Mouse (Mus musculus): ENCODE data around the gene Emc6. TPM values are rescaled to one million over a fixed set of nuclear protein-coding genes. Genes with fewer than 3 reads are reported as not detected.

The Emc6 gene
- polyA plus RNA-seq, 1 experiment from 2014 or later, result 134 TPM

- Histone ChIP-seq H3K27ac (no peak overlapping the region), H3K36me3 (peaks cover 25% of the 10 kb centered on the region), H3K4me3 (no peak overlapping the region), H3K27me3 (ENCODE audit: insufficient read depth, poor library complexity, severe bottlenecking) (no peaks in the 10 kb centered on the region), H3K9me3 (no peaks in the 10 kb centered on the region), H3K4me1 (replicated peaks) (peaks cover 6% of the 10 kb centered on the region; the same call in 1 of the 2 replicates)
- 83% methylated on average over 6 of the region's 6 CpGs for WGBS
- no peak for DNase-seq (ENCODE audit: low spot score)
Observed at GRCm38 (mm10) chr11:73168576-73168975, 8.3 kb downstream of the Emc6 start.

- peaks cover 20% of the 10 kb centered on the region for H3K36me3 ChIP-seq
- H3K4me1 ChIP-seq (replicated peaks), result peaks cover 6% of the 10 kb centered on the region; the same call in 1 of the 2 replicates
- WGBS, result 86% methylated on average over 8 of the region's 8 CpGs
- no peaks in the 10 kb centered on the region for H3K27me3 ChIP-seq (ENCODE audit: insufficient read depth, poor library complexity, severe bottlenecking)
- no peaks in the 10 kb centered on the region for H3K9me3 ChIP-seq
- no peak overlapping the region for H3K4me3 ChIP-seq
- no peak for DNase-seq (ENCODE audit: low spot score)
- no peak overlapping the region for H3K27ac ChIP-seq
Observed at GRCm38 (mm10) chr11:73168071-73168470, 8.8 kb downstream of the Emc6 start.

- Histone ChIP-seq H3K36me3 (no peaks in the 10 kb centered on the region), H3K9me3 (no peaks in the 10 kb centered on the region), H3K27ac (no peak overlapping the region), H3K4me1 (replicated peaks) (peaks cover 23% of the 10 kb centered on the region), H3K4me3 (no peak overlapping the region), H3K27me3 (ENCODE audit: insufficient read depth, poor library complexity, severe bottlenecking) (peaks cover 38% of the 10 kb centered on the region)
- no peak for DNase-seq (ENCODE audit: low spot score)
- 84% methylated on average over 5 of the region's 5 CpGs for WGBS
Observed at GRCm38 (mm10) chr11:73162284-73162683, 14.6 kb downstream of the Emc6 start.

- DNase-seq (ENCODE audit: low spot score), result no peak
- Histone ChIP-seq H3K9me3 (no peaks in the 10 kb centered on the region), H3K4me3 (no peak overlapping the region), H3K4me1 (replicated peaks) (peaks cover 23% of the 10 kb centered on the region), H3K27ac (no peak overlapping the region), H3K27me3 (ENCODE audit: insufficient read depth, poor library complexity, severe bottlenecking) (peaks cover 38% of the 10 kb centered on the region), H3K36me3 (no peaks in the 10 kb centered on the region)
- 92% methylated on average over 4 of the region's 4 CpGs for WGBS
Observed at GRCm38 (mm10) chr11:73161616-73162015, 15.2 kb downstream of the Emc6 start.

GRCm38 (mm10) chr11:73160811-73161200 is 16.0 kb downstream of the Emc6 start:
- Histone ChIP-seq H3K36me3 (no peaks in the 10 kb centered on the region), H3K4me1 (replicated peaks) (peaks cover 16% of the 10 kb centered on the region), H3K27me3 (ENCODE audit: insufficient read depth, poor library complexity, severe bottlenecking) (peaks cover 38% of the 10 kb centered on the region), H3K9me3 (no peaks in the 10 kb centered on the region), H3K27ac (no peak overlapping the region), H3K4me3 (peak overlapping the region; percentile 55)
- 24% methylated on average over 6 of the region's 6 CpGs for WGBS
- no peak for DNase-seq (ENCODE audit: low spot score)

- H3K27ac ChIP-seq, result no peak within 1 kb of the TSS
- H3K4me1 ChIP-seq (replicated peaks), result peaks cover 16% of the 10 kb centered on the region
Observed at GRCm38 (mm10) chr11:73159957-73160810, 16.7 kb downstream of the Emc6 start, which contains the start of gene P2rx5. P2rx5 (plus strand) TSS chr11:73160421.

GRCm38 (mm10) chr11:73155071-73155470 is 21.8 kb downstream of the Emc6 start:
- Histone ChIP-seq H3K4me1 (replicated peaks) (peaks cover 4% of the 10 kb centered on the region), H3K27ac (no peak overlapping the region), H3K4me3 (no peak overlapping the region), H3K27me3 (ENCODE audit: insufficient read depth, poor library complexity, severe bottlenecking) (peaks cover 21% of the 10 kb centered on the region), H3K9me3 (no peaks in the 10 kb centered on the region), H3K36me3 (no peaks in the 10 kb centered on the region)
- WGBS, result 86% methylated on average over 6 of the region's 6 CpGs
- DNase-seq (ENCODE audit: low spot score), result no peak

More at GRCm38 (mm10) chr11:73159957-73160810, 16.7 kb downstream of the Emc6 start, which contains the start of gene P2rx5:
- Histone ChIP-seq H3K36me3 (no peaks in the 10 kb centered on the region), H3K4me3 (peak within 1 kb of the TSS; percentile 55), H3K27me3 (ENCODE audit: insufficient read depth, poor library complexity, severe bottlenecking) (peaks cover 38% of the 10 kb centered on the region), H3K9me3 (no peaks in the 10 kb centered on the region)
- WGBS, result 2% methylated on average over 49 of the region's 49 CpGs
- peak; percentile 52 for DNase-seq (ENCODE audit: low spot score)

GRCm38 (mm10) chr11:73148209-73148608 is 28.6 kb downstream of the Emc6 start:
- no peaks in the 10 kb centered on the region for H3K36me3 ChIP-seq
- H3K27me3 ChIP-seq (ENCODE audit: insufficient read depth, poor library complexity, severe bottlenecking), result no peaks in the 10 kb centered on the region
- 78% methylated on average over 9 of the region's 9 CpGs for WGBS

GRCm38 (mm10) chr11:73146975-73147365 is 29.9 kb downstream of the Emc6 start:
- no peak overlapping the region for H3K4me3 ChIP-seq
- H3K36me3 ChIP-seq, result no peaks in the 10 kb centered on the region
- DNase-seq (ENCODE audit: low spot score), result no peak
- H3K4me1 ChIP-seq (replicated peaks), result peaks cover 9% of the 10 kb centered on the region; the same call in 1 of the 2 replicates
- H3K27ac ChIP-seq, result no peak overlapping the region
- H3K27me3 ChIP-seq (ENCODE audit: insufficient read depth, poor library complexity, severe bottlenecking), result no peaks in the 10 kb centered on the region
- no peaks in the 10 kb centered on the region for H3K9me3 ChIP-seq
- 56% methylated on average over 7 of the region's 7 CpGs for WGBS

More at GRCm38 (mm10) chr11:73148209-73148608, 28.6 kb downstream of the Emc6 start:
- Histone ChIP-seq H3K4me3 (no peak overlapping the region), H3K9me3 (no peaks in the 10 kb centered on the region), H3K4me1 (replicated peaks) (peaks cover 9% of the 10 kb centered on the region; the same call in 1 of the 2 replicates), H3K27ac (no peak overlapping the region)
- no peak for DNase-seq (ENCODE audit: low spot score)

- H3K4me3 ChIP-seq, result no peak overlapping the region
- 63% methylated on average over 11 of the region's 11 CpGs for WGBS
- no peaks in the 10 kb centered on the region for H3K36me3 ChIP-seq
- H3K4me1 ChIP-seq (replicated peaks), result peaks cover 9% of the 10 kb centered on the region; the same call in 1 of the 2 replicates
- no peak overlapping the region for H3K27ac ChIP-seq
- no peaks in the 10 kb centered on the region for H3K27me3 ChIP-seq (ENCODE audit: insufficient read depth, poor library complexity, severe bottlenecking)
- no peaks in the 10 kb centered on the region for H3K9me3 ChIP-seq
- no peak for DNase-seq (ENCODE audit: low spot score)
Observed at GRCm38 (mm10) chr11:73146026-73146974, 30.5 kb downstream of the Emc6 start.

GRCm38 (mm10) chr11:73144261-73144681 is 32.6 kb downstream of the Emc6 start:
- no peaks in the 10 kb centered on the region for H3K27me3 ChIP-seq (ENCODE audit: insufficient read depth, poor library complexity, severe bottlenecking)
- no peak overlapping the region for H3K27ac ChIP-seq
- no peaks in the 10 kb centered on the region for H3K9me3 ChIP-seq
- WGBS, result 82% methylated on average over 1 of the region's 1 CpGs
- H3K4me3 ChIP-seq, result no peak overlapping the region
- no peak for DNase-seq (ENCODE audit: low spot score)
- H3K4me1 ChIP-seq (replicated peaks), result peaks cover 9% of the 10 kb centered on the region; the same call in 1 of the 2 replicates
- H3K36me3 ChIP-seq, result no peaks in the 10 kb centered on the region

- peaks cover 18% of the 10 kb centered on the region for H3K9me3 ChIP-seq
- under 1% methylated on average over 84 of the region's 84 CpGs for WGBS
- H3K27me3 ChIP-seq (ENCODE audit: insufficient read depth, poor library complexity, severe bottlenecking), result no peaks in the 10 kb centered on the region
- peak within 1 kb of the TSS; percentile 92 for H3K27ac ChIP-seq
- H3K4me3 ChIP-seq, result peak within 1 kb of the TSS; percentile 86
- H3K36me3 ChIP-seq, result peaks cover 36% of the 10 kb centered on the region
- DNase-seq (ENCODE audit: low spot score), result peak; percentile 94
- peaks cover 44% of the 10 kb centered on the region for H3K4me1 ChIP-seq (replicated peaks)
Observed at GRCm38 (mm10) chr11:73137591-73138501, 39.0 kb downstream of the Emc6 start, which contains the start of gene Haspin. Haspin (minus strand) TSS chr11:73138294.

Measured in hindbrain, embryonic 10.5 days (tissue).